Mouse (Mus musculus) limb, embryonic 12.5 days (tissue): ENCODE results near the gene Dcn. TPM values are rescaled to one million over a fixed set of nuclear protein-coding genes. Genes with fewer than 3 reads are reported as not detected.

ENCODE experiments used
- ATAC-seq: fragments of 200-750 bp; cut with Nextera tagmentation; 2 replicates; pipeline ENCODE4 v1.8.0; 2017; ENCODE audit warnings: low read depth, moderate TSS enrichment; ENCODE audit not compliant: insufficient number of reproducible peaks, insufficient read depth, low FRiP score, low TSS enrichment
- H3K27ac ChIP-seq: fragments of 300-500 bp; sonication (generic); 2 replicates; pipeline ENCODE4 v1.5.1; 2016; ENCODE audit warnings: mild to moderate bottlenecking, moderate library complexity
- H3K27me3 ChIP-seq: fragments of 300-500 bp; sonication (generic); 2 replicates; pipeline ENCODE4 v1.6.1; 2016; ENCODE audit warnings: mild to moderate bottlenecking, moderate library complexity
- H3K36me3 ChIP-seq: fragments of 300-500 bp; sonication (generic); 2 replicates; pipeline ENCODE4 v1.6.1; 2016; ENCODE audit warnings: mild to moderate bottlenecking, moderate library complexity
- H3K4me1 ChIP-seq: fragments of 300-500 bp; sonication (generic); replicated peaks from 2 replicates; pipeline ENCODE4 v1.6.1; 2016
- H3K4me2 ChIP-seq: fragments of 300-500 bp; sonication (generic); 2 replicates; pipeline ENCODE4 v1.6.1; 2016; ENCODE audit warnings: mild to moderate bottlenecking, moderate library complexity
- H3K4me3 ChIP-seq: fragments of 300-500 bp; sonication (generic); replicated peaks from 2 replicates; pipeline ENCODE4 v1.5.1; 2016; ENCODE audit warnings: mild to moderate bottlenecking
- H3K9ac ChIP-seq: fragments of 300-500 bp; sonication (generic); replicated peaks from 2 replicates; pipeline ENCODE4 v1.6.1; 2016; ENCODE audit warnings: mild to moderate bottlenecking, moderate library complexity
- H3K9me3 ChIP-seq: fragments of 300-500 bp; sonication (generic); 2 replicates; pipeline ENCODE4 v1.6.1; 2016; ENCODE audit warnings: mild to moderate bottlenecking, moderate library complexity
- WGBS: fragments of 180-500 bp; shearing (Covaris S2); methylation state at CpG from one replicate; pipeline ENCODE4 v1.1.7; 2016; 5-methylcytosine and 5-hydroxymethylcytosine counted together
- polyA plus RNA-seq: library from polyadenylated mRNA; unstranded; fragments of >200 nt; fragmentation: Nextera tagmentation; extraction: Ambion mirVana; gene quantifications from 2 replicates; pipeline ENCODE4 v1.2.1, GENCODE M21; 2016

The Dcn gene
- 51.8 and 66.6 TPM in 2 replicates for polyA plus RNA-seq

DNA sequence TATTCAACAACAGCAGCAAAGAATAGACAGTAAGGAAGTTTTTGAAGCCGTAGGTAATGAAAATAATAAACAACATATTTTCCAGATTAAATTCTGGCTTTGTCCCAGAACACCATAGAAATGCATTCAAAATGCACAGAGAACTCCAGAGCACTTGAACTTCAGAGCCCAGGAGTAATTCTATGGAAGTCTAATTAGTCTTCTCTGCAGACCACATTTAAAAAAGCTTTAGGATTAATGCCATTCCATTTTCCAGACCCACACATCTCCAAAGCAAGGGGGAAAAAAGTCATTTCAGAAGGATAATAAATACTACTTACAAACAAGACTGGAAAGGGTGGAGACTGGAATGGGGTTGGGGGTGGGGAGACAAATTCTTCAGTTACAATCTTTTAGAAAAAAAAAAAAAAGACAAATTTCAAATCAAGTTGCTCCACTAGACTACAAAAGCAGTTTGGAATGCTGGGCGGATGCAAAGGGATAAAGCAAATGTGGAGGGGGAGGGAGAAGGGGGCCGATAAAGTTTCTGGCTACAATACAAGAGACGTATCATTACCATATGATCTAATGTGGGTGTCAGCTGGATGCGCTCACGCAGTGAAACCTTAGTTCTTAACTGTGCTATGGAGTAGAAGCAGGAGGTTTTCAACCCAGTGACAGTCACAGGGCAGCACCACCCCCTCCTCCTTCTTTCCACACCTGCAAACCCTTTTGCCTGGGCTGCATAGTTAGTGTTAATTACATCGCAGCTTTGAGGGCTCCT is at the start of gene Dcn:
TSS of gene Dcn (plus strand) at position 606 of the 763 bp plus-strand sequence.
- H3K4me1 ChIP-seq = peaks cover 35% of the 10 kb centered on the region
- 0 out of 2 replicates have a peak within 1 kb of the TSS, but pooled peaks have one; percentile 23 for H3K9ac ChIP-seq
- H3K27ac ChIP-seq = peak within 1 kb of the TSS; percentile 87
- peak within 1 kb of the TSS; percentile 27 for H3K4me3 ChIP-seq
- H3K36me3 ChIP-seq = no peaks in the 10 kb centered on the region
- ATAC-seq = peak; percentile 90
- peak within 1 kb of the TSS; percentile 54 for H3K4me2 ChIP-seq
- H3K27me3 ChIP-seq = no peaks in the 10 kb centered on the region
- H3K9me3 ChIP-seq = no peaks in the 10 kb centered on the region
- WGBS = 5% methylated on average over 7 of the region's 7 CpGs

DNA sequence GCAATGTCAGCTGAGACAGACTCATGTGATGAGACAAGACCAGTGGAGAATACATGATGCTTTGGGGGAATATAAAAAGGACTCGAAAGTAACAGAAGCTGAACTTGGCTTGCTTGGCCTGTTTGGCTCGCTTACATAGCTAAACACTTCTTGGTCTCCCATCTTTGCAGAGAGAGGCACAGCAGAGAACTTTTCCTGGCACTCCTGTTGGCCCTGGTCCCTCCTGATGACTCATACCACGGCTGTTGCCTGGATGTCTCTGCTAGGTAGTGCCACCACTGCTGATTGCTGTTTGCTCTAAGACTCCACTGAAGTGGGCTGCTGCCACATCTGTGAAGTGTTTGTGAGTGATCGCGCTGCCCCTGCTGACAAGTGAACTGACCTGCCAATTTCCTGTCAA is 42.7 kb upstream of the Dcn start:
- Histone ChIP-seq H3K4me3 (no peak overlapping the region), H3K9ac (no peak overlapping the region), H3K27ac (0 out of 2 replicates have a peak overlapping the region, but pooled peaks have one; percentile 29), H3K4me1 (no peaks in the 10 kb centered on the region), H3K9me3 (no peaks in the 10 kb centered on the region), H3K4me2 (no peak overlapping the region), H3K36me3 (no peaks in the 10 kb centered on the region), H3K27me3 (no peaks in the 10 kb centered on the region)
- no peak for ATAC-seq
- 77% methylated on average over 5 of the region's 5 CpGs for WGBS

DNA sequence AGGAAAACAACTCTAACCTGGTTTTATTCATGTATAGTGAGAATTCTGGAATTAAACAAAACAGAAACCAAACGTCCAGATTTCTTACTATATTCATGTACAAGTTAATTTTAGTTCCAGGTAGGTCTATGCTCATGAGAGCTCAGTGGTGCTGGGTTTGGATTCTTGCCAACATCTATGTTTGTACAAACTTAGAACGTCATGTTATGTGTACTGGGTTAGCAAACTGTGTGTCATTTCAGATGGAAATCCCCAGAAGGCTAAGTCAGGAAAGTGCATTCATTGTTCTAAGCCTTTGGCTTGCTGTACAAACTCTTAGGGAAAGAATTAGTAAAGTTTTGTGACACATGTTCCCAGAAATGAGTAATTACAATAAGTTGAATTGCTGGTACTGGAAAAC is 37.1 kb upstream of the Dcn start:
- Histone ChIP-seq H3K27me3 (no peaks in the 10 kb centered on the region), H3K9me3 (no peaks in the 10 kb centered on the region), H3K27ac (no peak overlapping the region), H3K4me1 (no peaks in the 10 kb centered on the region), H3K4me3 (no peak overlapping the region), H3K36me3 (no peaks in the 10 kb centered on the region), H3K9ac (no peak overlapping the region), H3K4me2 (no peak overlapping the region)
- ATAC-seq = no peak
- WGBS = 60% methylated on average over 2 of the region's 2 CpGs

DNA sequence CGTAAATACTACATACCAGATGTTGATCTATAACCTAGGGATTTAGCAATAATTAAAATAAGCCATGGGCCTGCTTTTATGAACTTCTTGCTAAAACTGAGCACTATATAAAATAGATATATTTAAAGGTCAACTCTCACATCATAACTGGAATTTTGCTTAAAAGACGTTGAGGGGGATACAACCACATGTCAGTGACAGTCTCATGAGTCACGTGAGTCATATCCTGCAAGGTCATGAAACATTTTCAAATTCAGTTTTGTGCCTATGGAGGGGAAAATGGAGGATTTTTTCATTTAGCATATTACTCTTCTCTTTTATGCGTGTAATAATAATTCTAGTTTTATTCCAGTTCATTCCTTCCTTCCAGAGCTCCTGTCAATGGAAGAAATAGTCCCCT is 32.9 kb upstream of the Dcn start:
- no peaks in the 10 kb centered on the region for H3K36me3 ChIP-seq
- no peak overlapping the region for H3K27ac ChIP-seq
- H3K4me1 ChIP-seq = no peaks in the 10 kb centered on the region
- WGBS = 58% methylated on average over 4 of the region's 4 CpGs
- no peaks in the 10 kb centered on the region for H3K9me3 ChIP-seq
- ATAC-seq = no peak
- H3K4me3 ChIP-seq = no peak overlapping the region
- H3K4me2 ChIP-seq = no peak overlapping the region
- no peak overlapping the region for H3K9ac ChIP-seq
- no peaks in the 10 kb centered on the region for H3K27me3 ChIP-seq

DNA sequence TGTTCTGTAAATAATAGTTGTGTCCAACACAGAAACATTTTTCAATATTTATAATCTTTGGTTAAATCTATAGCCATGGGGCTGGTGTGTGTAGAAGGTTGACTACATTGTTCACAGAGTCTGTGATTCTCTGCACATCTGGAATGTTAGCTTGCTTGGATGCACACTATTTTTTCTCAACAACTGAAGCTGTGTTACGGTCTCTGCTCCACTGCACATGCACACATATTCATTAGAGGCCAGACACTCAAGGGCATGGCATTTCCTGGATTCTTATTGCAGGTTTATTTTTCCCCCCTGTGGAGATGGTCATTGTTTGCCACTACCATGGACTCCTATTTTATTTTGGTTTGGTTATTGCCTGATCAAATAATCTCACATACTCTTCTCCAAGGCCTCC is 26.5 kb upstream of the Dcn start:
- Histone ChIP-seq H3K36me3 (no peaks in the 10 kb centered on the region), H3K4me3 (no peak overlapping the region), H3K4me2 (no peak overlapping the region), H3K9ac (no peak overlapping the region), H3K9me3 (no peaks in the 10 kb centered on the region), H3K27me3 (no peaks in the 10 kb centered on the region), H3K4me1 (peaks cover 9% of the 10 kb centered on the region), H3K27ac (no peak overlapping the region)
- 40% methylated on average over 1 of the region's 1 CpGs for WGBS
- no peak for ATAC-seq

DNA sequence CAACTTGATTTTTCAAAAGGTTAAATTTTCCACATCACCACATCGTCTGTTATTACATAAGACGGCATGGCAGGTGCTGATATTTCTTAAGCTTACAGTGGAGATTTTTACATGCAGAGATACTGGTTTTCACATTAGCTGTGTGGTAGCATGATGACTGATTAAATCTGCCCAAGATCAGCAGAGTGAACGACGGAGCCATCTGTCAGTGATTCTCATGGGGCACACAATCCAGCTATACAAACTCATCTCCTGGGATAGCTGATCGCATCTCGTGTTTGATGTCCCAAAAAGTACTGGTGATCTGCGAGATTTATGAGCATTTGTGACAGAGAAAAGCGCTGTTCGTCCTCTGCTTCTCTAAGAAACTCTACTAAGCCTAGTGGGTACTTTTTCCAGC is 25.9 kb upstream of the Dcn start:
- Histone ChIP-seq H3K4me1 (peaks cover 11% of the 10 kb centered on the region), H3K4me3 (no peak overlapping the region), H3K27ac (no peak overlapping the region), H3K4me2 (no peak overlapping the region), H3K9me3 (no peaks in the 10 kb centered on the region), H3K36me3 (no peaks in the 10 kb centered on the region), H3K9ac (no peak overlapping the region), H3K27me3 (no peaks in the 10 kb centered on the region)
- WGBS = 80% methylated on average over 9 of the region's 9 CpGs
- no peak for ATAC-seq

DNA sequence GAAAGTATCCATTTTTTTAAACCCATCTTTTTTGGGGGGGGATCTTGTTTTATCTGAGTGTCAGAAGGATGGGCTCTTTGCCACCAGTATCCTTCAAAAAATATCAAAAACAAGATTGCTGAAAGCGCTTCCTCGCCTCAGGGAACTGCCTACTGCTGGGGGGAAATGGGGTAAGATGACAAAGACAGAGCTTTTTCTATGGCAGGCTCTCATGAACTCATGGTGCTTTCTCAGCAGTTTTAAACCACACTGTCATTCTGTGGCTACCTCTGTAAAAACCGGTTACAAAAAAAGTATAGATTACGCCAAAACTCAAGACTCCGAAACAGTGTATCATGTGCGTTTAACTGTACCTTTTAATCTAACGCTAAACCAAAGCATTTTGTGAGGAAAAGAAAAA is 22.4 kb upstream of the Dcn start:
- H3K9ac ChIP-seq = no peak overlapping the region
- no peak for ATAC-seq
- whole genome bisulfite sequencing = 73% methylated on average over 7 of the region's 7 CpGs
- no peaks in the 10 kb centered on the region for H3K9me3 ChIP-seq
- no peak overlapping the region for H3K27ac ChIP-seq
- H3K4me2 ChIP-seq = 0 out of 2 replicates have a peak overlapping the region, but pooled peaks have one; percentile 11
- H3K27me3 ChIP-seq = no peaks in the 10 kb centered on the region
- no peak overlapping the region for H3K4me3 ChIP-seq
- H3K4me1 ChIP-seq = peaks cover 11% of the 10 kb centered on the region
- no peaks in the 10 kb centered on the region for H3K36me3 ChIP-seq

DNA sequence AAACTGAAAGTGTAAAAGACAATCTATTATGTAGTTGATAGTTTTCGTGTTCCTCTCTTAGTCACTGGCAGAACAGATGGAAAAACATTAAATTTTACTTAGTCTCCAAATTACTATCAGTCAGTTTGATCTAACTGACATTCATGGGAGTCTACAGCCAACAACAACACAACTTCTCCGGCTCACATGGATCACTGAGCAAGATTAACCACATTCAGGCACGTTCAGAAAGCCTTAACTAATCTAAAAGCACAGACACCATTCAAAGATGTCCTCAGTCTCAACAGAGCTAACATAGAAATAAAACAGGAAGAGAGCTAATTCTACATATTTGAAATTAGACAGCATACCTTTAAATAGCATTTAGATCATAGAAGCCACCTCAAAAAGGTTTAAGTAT is 12.6 kb upstream of the Dcn start:
- no peak overlapping the region for H3K27ac ChIP-seq
- no peak overlapping the region for H3K4me3 ChIP-seq
- no peak overlapping the region for H3K9ac ChIP-seq
- H3K9me3 ChIP-seq = no peaks in the 10 kb centered on the region
- H3K4me2 ChIP-seq = no peak overlapping the region
- H3K27me3 ChIP-seq = no peaks in the 10 kb centered on the region
- no peaks in the 10 kb centered on the region for H3K36me3 ChIP-seq
- H3K4me1 ChIP-seq = no peaks in the 10 kb centered on the region; the same call in 1 of the 2 replicates
- 83% methylated on average over 3 of the region's 3 CpGs for WGBS
- ATAC-seq = no peak

DNA sequence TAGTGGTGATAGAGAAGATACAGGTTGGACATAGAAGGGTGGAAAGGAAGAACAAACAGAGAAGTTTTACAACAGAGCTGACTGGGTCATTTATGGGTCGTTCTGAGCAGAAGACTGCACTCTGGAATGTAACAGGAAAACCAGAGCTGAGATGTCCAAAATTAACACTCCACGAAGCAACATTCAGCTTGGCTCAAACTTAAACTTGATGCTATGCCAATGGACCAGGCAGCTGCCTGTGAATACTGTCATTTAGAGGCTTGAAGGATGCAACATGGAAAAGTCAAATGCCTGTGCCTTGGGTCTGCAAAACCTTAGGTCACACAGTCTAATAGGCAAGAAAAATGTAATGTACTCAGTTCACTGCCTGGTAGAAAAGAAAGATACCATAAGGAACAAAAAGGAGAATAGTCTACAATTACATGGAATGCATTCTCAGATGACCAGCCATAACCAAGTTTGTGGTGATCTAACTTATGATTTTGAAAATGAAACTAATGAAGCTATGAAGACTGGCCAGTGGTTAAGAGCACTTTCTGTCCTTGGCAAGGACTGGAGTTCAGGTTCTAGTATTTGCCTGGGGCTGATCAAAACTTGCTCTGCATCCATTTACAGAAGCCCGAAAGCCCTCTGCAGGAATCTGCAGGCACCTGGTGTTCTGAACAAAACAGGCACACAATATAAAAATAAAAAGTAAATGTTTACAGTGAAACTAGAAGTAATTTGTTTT is 9.8 kb upstream of the Dcn start:
- Histone ChIP-seq H3K36me3 (no peaks in the 10 kb centered on the region), H3K9me3 (no peaks in the 10 kb centered on the region), H3K4me3 (no peak overlapping the region), H3K4me1 (no peaks in the 10 kb centered on the region; the same call in 1 of the 2 replicates), H3K9ac (no peak overlapping the region), H3K27me3 (no peaks in the 10 kb centered on the region), H3K27ac (no peak overlapping the region), H3K4me2 (no peak overlapping the region)
- 51% methylated on average over 3 of the region's 3 CpGs for WGBS
- ATAC-seq = no peak

DNA sequence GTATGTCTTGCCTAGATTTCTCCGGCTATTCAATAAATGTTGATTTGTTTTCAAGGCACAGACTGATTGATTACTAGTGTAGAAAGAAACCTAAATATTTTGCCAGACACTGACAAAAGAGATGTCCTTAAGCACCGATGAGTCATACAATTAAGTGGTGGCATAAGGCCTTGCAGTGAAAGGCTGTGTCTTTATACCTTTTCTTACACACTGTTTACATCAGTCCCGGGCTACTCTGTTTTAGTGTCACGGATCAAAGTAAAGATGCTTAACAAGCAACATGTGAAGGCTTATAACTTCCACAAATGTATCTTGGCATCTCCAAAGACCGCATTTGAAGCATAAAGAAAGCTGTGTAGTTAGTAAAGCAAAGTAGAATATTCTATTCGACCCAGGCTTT is 3.9 kb upstream of the Dcn start:
- H3K27me3 ChIP-seq = no peaks in the 10 kb centered on the region
- H3K4me3 ChIP-seq = no peak overlapping the region
- H3K4me2 ChIP-seq = no peak overlapping the region
- H3K9me3 ChIP-seq = no peaks in the 10 kb centered on the region
- ATAC-seq = no peak
- H3K27ac ChIP-seq = no peak overlapping the region; the same call in 1 of the 2 replicates
- no peaks in the 10 kb centered on the region for H3K36me3 ChIP-seq
- 57% methylated on average over 6 of the region's 6 CpGs for WGBS
- peaks cover 30% of the 10 kb centered on the region for H3K4me1 ChIP-seq
- no peak overlapping the region for H3K9ac ChIP-seq

DNA sequence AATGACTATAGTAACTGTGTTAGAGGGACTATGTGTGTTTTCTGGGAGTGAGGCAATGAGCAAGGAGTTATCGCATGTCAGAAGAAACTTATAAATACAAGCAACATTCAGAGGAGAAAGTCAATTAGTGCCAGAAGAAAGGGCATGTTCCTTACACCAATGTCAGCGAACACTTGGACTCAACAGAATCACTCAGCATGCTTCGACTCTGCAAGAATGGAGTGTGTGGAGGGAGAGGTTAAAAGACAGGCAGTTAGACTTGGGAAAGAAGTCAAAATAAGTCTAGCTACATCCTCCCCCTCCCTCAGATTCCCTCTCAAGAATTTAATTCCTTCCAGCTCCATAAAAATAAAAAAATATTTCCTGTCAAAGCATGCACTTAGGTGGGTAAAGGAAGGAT is 1.1 kb upstream of the Dcn start:
- 66% methylated on average over 3 of the region's 3 CpGs for WGBS
- no peak for ATAC-seq
- no peak overlapping the region for H3K4me2 ChIP-seq
- H3K27ac ChIP-seq = peak overlapping the region; percentile 70
- H3K4me1 ChIP-seq = peaks cover 35% of the 10 kb centered on the region
- H3K27me3 ChIP-seq = no peaks in the 10 kb centered on the region
- H3K4me3 ChIP-seq = no peak overlapping the region
- H3K9ac ChIP-seq = no peak overlapping the region
- H3K36me3 ChIP-seq = no peaks in the 10 kb centered on the region
- no peaks in the 10 kb centered on the region for H3K9me3 ChIP-seq
